Mouse (Mus musculus) embryonic facial prominence, embryonic 11.5 days (tissue): Measurements from ENCODE around the gene CT030661.1. TPM values are rescaled to one million over a fixed set of nuclear protein-coding genes. Genes with fewer than 3 reads are reported as not detected.

Experiments
- polyA plus RNA-seq: library from polyadenylated mRNA; unstranded; fragments of >200 nt; fragmentation: Nextera tagmentation; extraction: Ambion mirVana; gene quantifications from 2 replicates; pipeline ENCODE4 v1.2.1, GENCODE M21; 2014

The CT030661.1 gene
- polyA plus RNA-seq, 1 experiment from 2014 or later: 16.5 TPM

Other genes starting within 250 kb of the CT030661.1 start
- 3.2 and 4.1 TPM in 2 replicates for gene Zfp947, start 148.6 kb downstream of the CT030661.1 start, polyA plus RNA-seq
- 3.3 and 5.1 TPM in 2 replicates for gene Zfp994, start 89.2 kb downstream of the CT030661.1 start, polyA plus RNA-seq
- gene Zfp944, start 46.6 kb upstream of the CT030661.1 start, polyA plus RNA-seq: 19.4 and 21.1 TPM in 2 replicates
- 10.4 and 12.0 TPM in 2 replicates for gene Zfp758, start 46.6 kb upstream of the CT030661.1 start, polyA plus RNA-seq
- gene Zfp946, start 109.4 kb upstream of the CT030661.1 start, polyA plus RNA-seq: 25.1 and 29.7 TPM in 2 replicates